Mouse (Mus musculus): ENCODE results near the gene T. TPM values are rescaled to one million over a fixed set of nuclear protein-coding genes. Genes with fewer than 3 reads are reported as not detected.

The T gene
- polyA plus RNA-seq, 1 experiment, result not detected

GRCm38 (mm10) chr17:8461568-8461967 lies 27.3 kb downstream of the T start:
- Histone ChIP-seq H3K4me3 (ENCODE audit: insufficient read depth, low read depth, low read length) (no peak overlapping the region), H3K4me1 (ENCODE audit: control insufficient read depth, insufficient read depth, insufficient read length, low read length) (no peaks in the 10 kb centered on the region)

GRCm38 (mm10) chr17:8463482-8464128 lies 29.4 kb downstream of the T start:
- Histone ChIP-seq H3K27ac (replicated peaks; ENCODE audit: low read depth, low read length) (no peak overlapping the region), H3K4me3 (ENCODE audit: insufficient read depth, low read depth, low read length) (no peak overlapping the region)

More at GRCm38 (mm10) chr17:8461568-8461967, 27.3 kb downstream of the T start:
- no peak overlapping the region for H3K27ac ChIP-seq (replicated peaks; ENCODE audit: low read depth, low read length)

GRCm38 (mm10) chr17:8467771-8468170 lies 33.5 kb downstream of the T start:
- Histone ChIP-seq H3K4me1 (ENCODE audit: control insufficient read depth, insufficient read depth, insufficient read length, low read length) (no peaks in the 10 kb centered on the region), H3K4me3 (ENCODE audit: insufficient read depth, low read depth, low read length) (no peak overlapping the region), H3K27ac (replicated peaks; ENCODE audit: low read depth, low read length) (no peak overlapping the region)

More at GRCm38 (mm10) chr17:8463482-8464128, 29.4 kb downstream of the T start:
- no peaks in the 10 kb centered on the region for H3K4me1 ChIP-seq (ENCODE audit: control insufficient read depth, insufficient read depth, insufficient read length, low read length)

- H3K4me1 ChIP-seq (ENCODE audit: control insufficient read depth, insufficient read depth, insufficient read length, low read length), result no peaks in the 10 kb centered on the region
- H3K4me3 ChIP-seq (ENCODE audit: insufficient read depth, low read depth, low read length), result no peak overlapping the region
- H3K27ac ChIP-seq (replicated peaks; ENCODE audit: low read depth, low read length), result no peak overlapping the region
Measured at GRCm38 (mm10) chr17:8468716-8469344, 34.6 kb downstream of the T start.

GRCm38 (mm10) chr17:8478554-8478953 lies 44.3 kb downstream of the T start:
- Histone ChIP-seq H3K4me3 (ENCODE audit: insufficient read depth, low read depth, low read length) (no peak overlapping the region), H3K4me1 (ENCODE audit: control insufficient read depth, insufficient read depth, insufficient read length, low read length) (no peaks in the 10 kb centered on the region), H3K27ac (replicated peaks; ENCODE audit: low read depth, low read length) (no peak overlapping the region)

GRCm38 (mm10) chr17:8479493-8480128 lies 45.4 kb downstream of the T start:
- Histone ChIP-seq H3K4me3 (ENCODE audit: insufficient read depth, low read depth, low read length) (no peak overlapping the region), H3K27ac (replicated peaks; ENCODE audit: low read depth, low read length) (no peak overlapping the region), H3K4me1 (ENCODE audit: control insufficient read depth, insufficient read depth, insufficient read length, low read length) (no peaks in the 10 kb centered on the region)

- Histone ChIP-seq H3K27ac (replicated peaks; ENCODE audit: low read depth, low read length) (no peak overlapping the region), H3K4me1 (ENCODE audit: control insufficient read depth, insufficient read depth, insufficient read length, low read length) (no peaks in the 10 kb centered on the region), H3K4me3 (ENCODE audit: insufficient read depth, low read depth, low read length) (no peak overlapping the region)
Measured at GRCm38 (mm10) chr17:8481797-8482196, 47.6 kb downstream of the T start.

GRCm38 (mm10) chr17:8482876-8483275 lies 48.7 kb downstream of the T start:
- no peak overlapping the region for H3K27ac ChIP-seq (replicated peaks; ENCODE audit: low read depth, low read length)
- H3K4me1 ChIP-seq (ENCODE audit: control insufficient read depth, insufficient read depth, insufficient read length, low read length), result no peaks in the 10 kb centered on the region
- no peak overlapping the region for H3K4me3 ChIP-seq (ENCODE audit: insufficient read depth, low read depth, low read length)

GRCm38 (mm10) chr17:8484246-8484645 lies 50.0 kb downstream of the T start:
- Histone ChIP-seq H3K4me1 (ENCODE audit: control insufficient read depth, insufficient read depth, insufficient read length, low read length) (no peaks in the 10 kb centered on the region), H3K4me3 (ENCODE audit: insufficient read depth, low read depth, low read length) (no peak overlapping the region), H3K27ac (replicated peaks; ENCODE audit: low read depth, low read length) (no peak overlapping the region)

GRCm38 (mm10) chr17:8485146-8485545 lies 50.9 kb downstream of the T start:
- no peak overlapping the region for H3K27ac ChIP-seq (replicated peaks; ENCODE audit: low read depth, low read length)
- no peaks in the 10 kb centered on the region for H3K4me1 ChIP-seq (ENCODE audit: control insufficient read depth, insufficient read depth, insufficient read length, low read length)
- no peak overlapping the region for H3K4me3 ChIP-seq (ENCODE audit: insufficient read depth, low read depth, low read length)

- H3K4me3 ChIP-seq (ENCODE audit: insufficient read depth, low read depth, low read length), result no peak overlapping the region
- H3K4me1 ChIP-seq (ENCODE audit: control insufficient read depth, insufficient read depth, insufficient read length, low read length), result no peaks in the 10 kb centered on the region
- no peak overlapping the region for H3K27ac ChIP-seq (replicated peaks; ENCODE audit: low read depth, low read length)
Measured at GRCm38 (mm10) chr17:8487824-8488223, 53.6 kb downstream of the T start.

GRCm38 (mm10) chr17:8490971-8491370 lies 56.7 kb downstream of the T start:
- no peak overlapping the region for H3K27ac ChIP-seq (replicated peaks; ENCODE audit: low read depth, low read length)
- no peaks in the 10 kb centered on the region for H3K4me1 ChIP-seq (ENCODE audit: control insufficient read depth, insufficient read depth, insufficient read length, low read length)
- H3K4me3 ChIP-seq (ENCODE audit: insufficient read depth, low read depth, low read length), result no peak overlapping the region

Other genes starting within 250 kb of the T start
- gene Ccr6, start 198.4 kb upstream of the T start, polyA plus RNA-seq (2012; ENCODE audit: insufficient read depth, insufficient read length, missing spikeins), result not detected in 2 replicates
- gene Mpc1, start 151.5 kb upstream of the T start, polyA plus RNA-seq (2012; ENCODE audit: insufficient read depth, insufficient read length, missing spikeins), result 3,579 and 4,573 TPM in 2 replicates
- gene Sft2d1, start 123.3 kb upstream of the T start, polyA plus RNA-seq (2012; ENCODE audit: insufficient read depth, insufficient read length, missing spikeins), result 34.2 and 34.6 TPM in 2 replicates
- not detected in 2 replicates for gene Prr18, start 97.0 kb upstream of the T start, polyA plus RNA-seq (2012; ENCODE audit: insufficient read depth, insufficient read length, missing spikeins)
- not detected in 2 replicates for gene T2, start 78.4 kb upstream of the T start, polyA plus RNA-seq (2012; ENCODE audit: insufficient read depth, insufficient read length, missing spikeins)
- 0.99 and 1.1 TPM in 2 replicates for gene Pde10a, start 90.9 kb downstream of the T start, polyA plus RNA-seq (2012; ENCODE audit: insufficient read depth, insufficient read length, missing spikeins)
- gene Gm17087, start 132.5 kb downstream of the T start, polyA plus RNA-seq (2012; ENCODE audit: insufficient read depth, insufficient read length, missing spikeins), result not detected in 2 replicates

All from brown adipose tissue, adult 24 weeks (tissue).